Mouse (Mus musculus): ENCODE data around the gene Kidins220.

DNA sequence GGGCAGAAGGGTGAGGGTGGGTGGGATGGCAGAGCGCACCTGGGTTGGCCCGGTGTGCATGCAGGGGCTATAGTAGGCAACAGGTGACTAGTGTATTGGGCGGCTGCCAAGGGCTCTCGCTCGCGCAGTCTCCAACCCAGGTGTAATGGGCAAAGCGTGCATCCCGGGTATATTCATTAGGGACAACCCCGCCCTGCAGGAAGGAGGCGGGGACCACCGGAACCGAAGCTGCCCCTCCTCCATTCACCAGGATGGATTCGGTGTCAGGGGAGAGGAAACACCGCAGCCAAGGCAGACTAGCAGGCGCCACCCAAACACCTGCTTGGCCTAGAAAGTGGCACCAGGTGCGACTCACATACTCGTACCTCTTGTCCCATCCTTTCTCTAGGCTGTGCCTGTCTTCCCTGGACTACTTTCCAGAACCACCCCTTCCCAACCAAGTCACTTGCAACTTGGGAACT, 118.1 kb downstream of the Kidins220 start:
- no peak for TF ChIP-seq FLI1 (IDR thresholded peaks at IDR 0.05; ENCODE audit: low read length)
- TF ChIP-seq GATA1 (IDR thresholded peaks at IDR 0.05; ENCODE audit: borderline replicate concordance, low read length): no peak

Data from megakaryocyte, embryonic 14.5 days (primary cell).